Mouse (Mus musculus): ENCODE results near the gene Msrb1.
"Not testable (repeated sequence)": the region's sequence is repeated elsewhere in the genome, so short reads cannot be mapped to it uniquely, and the experiment has no call there.

Msrb1 gene

DNA sequence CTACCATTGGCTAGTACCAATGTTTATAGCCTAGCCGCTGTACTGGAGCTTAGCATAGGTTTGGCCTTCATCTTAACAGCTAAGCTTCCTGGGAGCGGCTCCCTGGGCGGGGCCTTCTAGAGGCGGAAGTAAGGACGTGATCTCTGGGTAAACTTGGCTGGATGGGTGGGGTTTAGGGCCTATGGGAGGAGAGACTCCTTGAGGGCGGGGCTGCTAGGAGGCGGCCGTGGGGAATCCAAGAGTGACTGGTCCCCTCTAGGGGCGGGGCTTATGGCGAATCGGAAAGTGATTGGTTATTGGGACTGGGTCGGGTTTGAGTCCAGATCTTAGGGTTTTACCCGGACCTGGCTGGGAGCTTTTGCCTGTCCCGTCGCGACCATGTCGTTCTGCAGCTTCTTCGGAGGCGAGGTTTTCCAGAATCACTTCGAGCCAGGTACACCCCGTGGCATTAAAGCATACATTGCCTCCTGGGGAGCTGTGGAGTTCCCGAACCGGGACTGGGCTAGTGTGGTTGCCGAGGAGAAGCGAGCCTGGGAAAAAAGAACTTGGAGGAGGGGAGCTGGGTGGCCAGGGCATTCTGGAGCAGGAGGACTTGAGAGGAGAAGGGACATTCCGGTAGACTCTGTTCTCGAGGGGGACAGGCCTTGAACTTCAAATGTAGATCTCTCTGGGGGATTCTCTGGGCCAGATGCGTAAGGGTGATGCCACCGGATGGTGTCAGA lies at the start of gene Msrb1:
Msrb1 (plus strand) TSS at position 313 of the 722 bp plus-strand sequence.
- DNase-seq, result peak; percentile 90

DNA sequence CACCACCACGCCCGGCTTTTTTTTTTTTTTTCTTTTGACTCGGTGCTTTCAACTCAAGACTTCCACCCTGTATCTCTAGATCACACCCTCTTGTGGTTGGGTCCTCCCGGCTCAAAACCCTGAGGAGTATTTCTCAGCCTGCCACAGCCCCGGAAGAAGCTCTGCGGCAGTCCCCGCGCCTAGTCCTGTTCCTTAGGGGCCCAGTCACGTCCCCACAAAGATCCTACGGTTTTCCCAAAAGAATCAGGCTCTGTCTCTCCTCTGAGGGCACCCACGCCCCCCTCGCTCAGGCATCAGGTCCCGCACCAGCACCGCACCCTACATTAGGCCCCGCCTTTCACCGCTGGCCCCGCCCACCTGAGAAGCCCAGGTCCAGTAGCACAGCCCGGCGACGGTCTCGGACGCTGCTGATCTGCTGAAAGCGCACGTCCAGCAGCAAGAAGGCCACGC lies 49.3 kb upstream of the Msrb1 start:
- DNase-seq, result peak; percentile 32

DNA sequence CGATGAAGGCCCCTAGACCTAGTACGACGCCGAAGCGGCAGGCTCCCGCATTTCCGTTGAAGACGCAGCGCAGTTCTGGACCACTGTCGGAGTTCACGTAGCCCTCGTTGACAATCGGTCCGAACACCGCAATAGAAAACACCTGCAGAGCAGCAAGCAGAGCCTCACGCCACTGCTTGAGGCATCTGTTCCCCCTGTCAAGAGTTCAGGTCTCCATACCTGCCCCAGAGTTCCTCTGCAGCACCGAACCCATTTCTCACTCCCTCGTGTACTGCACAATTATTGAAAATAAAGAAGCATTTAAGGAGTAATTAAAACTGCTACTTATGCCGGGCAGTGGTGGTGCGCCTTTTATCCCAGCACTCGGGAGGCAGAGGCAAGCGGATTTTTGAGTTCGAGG lies 48.8 kb upstream of the Msrb1 start:
- DNase-seq, result no peak

DNA sequence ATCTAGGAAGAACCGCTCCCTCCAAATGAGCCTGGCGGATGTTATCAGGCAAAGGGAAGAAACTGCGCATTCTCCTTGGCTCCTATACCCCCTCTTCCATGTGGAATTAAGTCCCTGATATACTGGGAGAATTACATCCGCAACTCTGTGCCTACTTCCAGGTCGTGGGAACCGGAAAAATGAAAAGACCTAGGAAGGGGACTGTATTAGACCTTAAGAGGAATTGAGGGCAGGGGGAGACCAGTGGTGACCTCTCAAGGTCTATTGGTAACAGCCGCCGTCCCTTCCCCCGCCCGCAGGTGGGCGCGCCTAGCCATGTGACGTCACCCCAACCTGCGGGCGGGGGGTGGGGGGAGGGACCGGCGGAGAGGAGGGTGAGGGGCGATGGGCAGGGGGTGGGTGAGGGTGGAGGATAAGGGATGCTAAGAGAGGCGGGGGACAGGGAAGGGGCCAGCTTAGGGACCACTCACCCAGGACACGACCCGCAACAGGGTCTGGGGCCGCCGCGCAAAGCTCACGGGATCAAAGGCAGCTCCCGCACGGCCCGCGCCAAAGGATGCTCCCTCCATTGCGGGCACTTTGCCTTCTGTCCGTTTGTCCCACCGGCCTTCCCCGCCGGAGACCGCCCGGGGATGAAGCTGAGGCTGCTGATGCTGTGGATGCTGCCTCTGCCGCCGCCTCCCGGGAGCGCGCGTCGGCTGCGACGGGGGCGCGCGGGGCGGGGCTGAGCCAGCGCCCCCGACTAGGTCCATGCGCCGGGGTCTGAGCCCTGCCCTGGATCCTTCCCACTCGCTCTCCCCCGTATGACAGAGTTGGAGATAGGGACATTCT lies 47.0 kb upstream of the Msrb1 start, which contains the start of gene Syngr3:
Syngr3 (minus strand) TSS at position 705 of the 831 bp plus-strand sequence.
- DNase-seq, result peak; percentile 57

DNA sequence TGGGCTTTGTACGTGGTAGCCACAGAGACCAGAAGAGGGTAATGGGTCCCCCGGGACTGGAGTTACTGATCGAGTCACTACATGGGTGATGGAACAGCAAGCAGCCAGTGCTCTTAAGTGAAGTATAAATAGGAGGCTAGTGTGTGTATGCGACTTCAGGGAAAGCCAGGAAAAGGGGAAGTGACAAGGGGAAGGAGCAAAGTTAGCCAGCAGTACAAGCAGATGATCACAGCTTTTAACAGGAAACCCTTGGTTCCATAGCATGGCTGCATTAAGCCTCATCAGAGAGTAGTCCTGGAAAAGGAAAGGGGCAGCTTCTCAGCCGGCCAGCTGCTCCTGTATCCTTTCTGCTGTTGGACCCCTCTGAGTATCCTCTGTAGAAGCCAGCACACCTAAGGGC lies 44.1 kb upstream of the Msrb1 start:
- DNase-seq, result no peak

DNA sequence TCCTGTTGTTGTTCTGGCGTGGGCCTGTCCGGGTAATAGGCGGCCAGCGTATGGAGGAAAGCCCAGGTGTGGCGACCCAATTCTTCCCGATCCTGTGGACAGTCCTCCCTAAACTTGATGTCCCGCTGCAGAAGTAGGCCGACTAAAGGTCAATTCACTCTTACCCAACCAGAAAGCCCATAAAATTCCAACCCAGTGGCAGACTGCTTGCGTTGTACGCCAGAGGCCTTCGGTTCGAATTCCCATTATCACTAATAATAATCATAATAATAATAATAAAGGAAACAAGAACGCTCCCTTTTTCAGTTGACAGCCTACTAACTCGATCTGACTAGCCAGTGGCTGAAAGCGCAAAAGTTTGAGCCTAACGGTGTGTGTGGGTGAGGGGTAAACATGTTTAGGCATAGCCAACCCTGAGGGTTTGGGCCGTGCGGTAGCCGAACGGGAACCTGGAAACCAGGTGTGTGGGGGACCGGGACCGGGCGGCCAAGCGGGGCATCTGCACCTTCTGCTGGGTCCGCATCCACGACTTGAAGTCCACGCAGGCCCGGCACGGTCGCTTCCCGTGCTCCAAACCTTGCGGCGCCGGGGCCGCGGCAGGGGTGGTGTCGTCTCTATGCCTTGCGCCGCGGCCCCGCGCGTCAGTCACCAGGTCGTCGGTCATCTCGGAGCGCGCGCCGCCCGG lies 41.0 kb upstream of the Msrb1 start:
- DNase-seq, result no peak

DNA sequence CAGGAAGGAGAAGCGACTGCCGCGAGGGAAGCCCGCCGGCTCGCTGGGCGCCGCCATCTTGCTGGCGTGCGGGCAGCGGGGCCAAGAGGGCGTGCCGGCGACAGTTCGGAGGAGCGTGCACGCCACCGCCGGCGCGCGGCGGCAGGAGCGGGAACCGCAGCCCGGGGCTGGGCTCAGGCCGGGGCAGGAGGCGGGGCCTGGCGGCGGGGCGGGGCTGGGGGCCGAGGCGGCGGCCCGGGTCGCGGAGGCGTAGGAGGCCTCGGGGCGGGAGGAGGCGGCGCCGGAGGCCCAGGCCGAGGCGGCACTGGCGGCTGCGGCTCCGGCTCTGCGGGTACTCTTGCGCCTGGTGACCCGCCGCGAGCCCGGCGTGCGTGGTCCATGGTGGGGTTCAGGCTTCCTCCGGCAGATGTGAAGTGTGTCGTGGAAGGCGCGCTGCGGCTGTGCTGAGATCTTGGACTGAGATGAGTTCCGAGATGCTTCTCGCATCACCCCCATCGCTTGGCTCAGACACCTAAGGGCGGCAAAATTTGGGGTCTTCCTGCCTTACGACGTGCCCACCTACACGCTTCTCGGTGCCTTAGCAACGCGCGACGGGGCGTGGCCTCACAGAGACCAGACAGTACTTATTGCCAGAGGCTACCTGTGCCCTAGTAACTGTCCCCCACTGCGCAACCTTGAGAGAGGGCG lies 40.3 kb upstream of the Msrb1 start, which contains the start of the genes Gfer and Noxo1:
Gfer (minus strand) TSS at position 146 of the 687 bp plus-strand sequence.
Noxo1 (plus strand) TSS at position 224 of the 687 bp plus-strand sequence.
- peak; percentile 85 for DNase-seq

DNA sequence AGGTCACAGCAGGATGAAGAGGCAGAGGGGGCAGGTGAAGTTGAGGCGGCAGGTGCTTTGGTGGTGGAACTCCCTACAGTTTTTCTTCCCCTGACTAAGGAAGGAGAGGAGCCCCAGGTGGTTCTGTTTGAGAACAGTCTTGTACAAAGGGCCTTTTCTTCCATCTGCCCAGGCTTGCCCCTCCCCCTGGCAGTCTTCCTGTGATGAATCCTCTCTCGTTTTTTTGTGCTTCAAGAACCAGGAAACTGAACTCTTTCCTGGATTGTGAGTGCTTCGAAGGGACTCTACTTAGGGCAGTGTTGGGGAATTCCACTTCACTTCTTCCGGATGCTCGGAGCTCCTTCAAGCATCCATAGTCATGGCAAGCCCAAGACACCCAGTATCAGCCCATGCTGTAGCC lies 38.5 kb upstream of the Msrb1 start:
- DNase-seq, result no peak

DNA sequence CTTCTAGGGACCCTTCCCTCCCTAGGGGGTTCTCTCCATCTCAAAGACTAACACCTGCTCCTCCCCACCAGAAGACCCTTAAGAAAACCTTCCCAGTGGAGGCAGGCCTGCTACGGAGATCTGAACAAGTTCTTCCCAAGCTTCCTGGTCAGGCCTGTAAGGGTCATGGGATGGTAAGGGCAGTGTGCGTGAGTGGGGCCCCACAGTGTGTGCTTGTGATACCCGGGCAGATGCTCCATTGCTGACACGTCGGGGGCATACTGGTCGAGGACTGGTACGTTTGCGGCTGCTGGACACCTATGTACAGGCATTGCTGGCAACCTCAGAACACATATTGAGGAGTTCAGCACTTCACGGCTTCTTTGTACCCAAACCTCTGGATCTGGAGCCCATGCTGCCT lies 37.7 kb upstream of the Msrb1 start:
- DNase-seq, result no peak

DNA sequence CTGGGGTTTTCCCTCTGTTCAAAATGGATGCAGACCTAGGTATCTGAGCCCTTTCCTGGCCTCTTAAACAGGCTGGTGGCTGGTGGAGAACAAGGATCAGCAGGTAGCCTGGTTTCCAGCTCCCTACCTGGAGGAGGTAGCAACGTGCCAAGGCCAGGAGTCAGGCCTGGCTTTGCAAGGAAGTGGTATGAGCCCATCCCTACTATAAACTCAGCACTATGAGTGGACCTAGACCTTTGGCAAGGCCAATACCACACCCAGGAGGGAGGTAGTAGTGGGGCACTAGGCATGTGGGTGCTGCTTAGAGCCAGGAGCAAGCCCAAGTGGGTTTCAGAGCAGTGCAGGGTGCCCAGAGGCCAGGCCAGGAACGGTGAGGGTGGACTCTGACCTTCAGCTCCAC lies 37.0 kb upstream of the Msrb1 start:
- DNase-seq, result no peak

DNA sequence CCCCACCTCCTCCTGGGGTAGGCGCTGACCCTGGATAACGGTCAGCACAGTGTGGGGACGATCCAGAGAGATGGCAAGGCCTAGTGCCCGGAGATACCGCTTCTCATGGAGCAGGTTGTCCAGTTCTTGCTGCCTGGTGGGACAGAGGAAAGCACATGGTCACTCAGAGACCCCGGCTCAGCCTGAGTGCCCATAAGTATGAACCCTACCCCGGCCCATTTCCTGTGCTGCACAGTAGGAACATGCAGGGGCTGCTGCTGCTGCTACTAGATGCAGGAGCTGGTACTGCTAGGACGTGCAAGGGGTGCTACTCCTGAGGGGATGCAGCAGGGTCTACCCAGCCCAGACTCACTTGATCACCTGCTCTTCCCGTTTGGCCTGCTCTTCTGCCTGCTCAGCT lies 35.2 kb upstream of the Msrb1 start:
- DNase-seq, result no peak

DNA sequence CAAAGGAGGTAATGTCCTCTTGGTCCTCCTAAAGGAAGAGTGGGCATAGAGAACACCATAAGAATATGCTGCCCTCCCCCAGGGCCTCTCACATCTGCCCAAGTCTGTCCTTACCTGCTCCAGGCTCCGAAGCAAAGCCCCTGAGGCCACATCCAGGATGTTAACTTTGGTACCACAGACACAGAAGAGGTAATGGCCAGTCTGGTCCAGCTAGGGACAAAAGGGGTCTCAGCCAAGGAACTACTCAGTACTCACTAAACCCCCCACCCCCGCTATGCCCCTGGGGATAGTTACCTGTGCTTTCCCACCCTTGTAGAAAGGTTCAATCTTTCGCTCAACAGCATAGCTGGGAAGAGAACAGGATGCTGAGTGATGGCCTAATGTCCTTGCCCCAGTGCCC lies 30.6 kb upstream of the Msrb1 start:
- DNase-seq, result no peak

DNA sequence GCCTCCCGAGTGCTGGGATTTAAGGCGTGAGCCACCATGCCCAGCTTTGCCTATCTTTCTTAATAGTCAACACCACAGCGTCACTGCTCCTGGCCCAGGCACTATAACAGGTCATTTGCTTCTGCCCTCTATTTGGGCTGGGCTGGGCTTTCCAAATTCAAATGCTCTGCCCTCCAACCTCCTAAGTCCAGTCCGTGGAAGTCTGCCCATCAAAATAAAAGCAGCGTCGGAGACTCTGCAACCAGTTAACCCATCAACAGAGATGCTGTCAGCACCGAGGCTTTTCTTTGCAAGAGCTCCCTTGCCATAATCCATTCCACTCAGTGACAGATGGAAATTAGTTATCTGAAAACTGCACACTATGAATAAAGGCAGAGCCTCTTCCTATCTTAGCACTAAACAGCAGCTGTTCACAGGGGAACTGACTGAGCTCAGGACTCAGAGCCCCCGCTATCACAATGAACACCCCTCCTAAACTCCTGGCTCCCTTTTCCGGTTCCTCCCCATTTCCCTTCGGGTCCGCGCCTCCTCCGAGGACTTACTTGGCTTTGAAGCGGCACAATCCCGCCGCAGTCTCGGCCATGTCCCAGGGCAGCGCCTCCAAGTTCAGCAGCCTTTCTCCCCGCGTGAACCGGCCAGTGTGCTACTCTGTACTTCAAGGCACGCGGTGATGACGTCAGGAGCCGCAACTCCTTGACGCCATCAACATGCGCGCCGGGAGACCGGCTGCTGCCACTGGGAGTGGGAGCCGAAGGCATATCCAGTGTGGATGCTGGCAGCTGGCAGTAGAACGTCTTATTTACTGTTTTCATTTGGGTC lies 29.3 kb upstream of the Msrb1 start, which contains the start of gene Tbl3:
Tbl3 (minus strand) TSS at position 679 of the 819 bp plus-strand sequence.
- DNase-seq, result peak; percentile 94

DNA sequence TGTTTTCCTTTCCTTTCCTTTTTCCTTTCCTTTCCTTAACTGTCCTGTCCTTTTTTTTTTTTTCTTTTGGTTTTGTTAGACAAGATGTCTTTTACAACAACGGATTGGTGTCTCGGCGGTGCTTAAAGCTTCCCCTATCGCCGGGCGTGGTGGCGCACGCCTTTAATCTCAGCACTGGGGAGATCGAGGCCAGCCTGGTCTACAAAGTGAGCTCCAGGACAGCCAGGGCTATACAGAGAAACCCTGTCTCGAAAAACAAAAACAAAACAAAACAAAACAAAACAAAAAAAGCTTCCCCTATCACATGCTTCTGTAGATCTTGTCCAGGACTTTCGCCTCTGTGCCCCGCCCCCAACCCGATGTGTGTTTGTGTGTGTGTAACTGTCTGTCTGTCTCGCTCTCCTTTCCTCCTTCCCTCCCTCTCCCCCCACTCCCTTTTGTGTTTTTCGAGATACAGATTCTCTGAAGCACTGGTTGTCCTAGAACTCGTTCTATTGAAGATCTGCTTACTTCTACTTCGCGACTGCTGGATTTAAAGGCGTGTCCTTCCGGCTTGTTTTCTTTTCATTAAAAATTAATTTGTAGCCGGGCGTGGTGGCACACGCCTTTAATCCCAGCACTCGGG lies 28.5 kb upstream of the Msrb1 start:
- DNase-seq, result no peak

DNA sequence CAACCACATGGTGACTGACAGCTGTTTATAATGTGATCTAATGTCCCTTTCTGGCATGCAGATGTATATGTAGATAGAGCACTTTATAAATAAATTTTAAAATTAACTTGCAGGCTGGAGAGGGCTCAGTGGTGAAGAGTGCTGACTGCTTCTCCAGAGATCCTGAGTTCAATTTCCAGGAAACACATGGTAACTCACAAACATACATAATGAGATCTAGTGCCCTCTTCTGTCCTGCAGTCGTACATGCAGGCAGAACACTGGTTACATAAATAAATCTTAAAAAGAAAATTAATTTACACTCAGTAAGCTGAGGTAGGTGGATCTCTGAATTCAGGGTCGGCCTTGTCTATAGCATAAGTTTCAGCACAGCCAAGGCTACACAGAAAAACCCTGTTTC lies 27.8 kb upstream of the Msrb1 start:
- DNase-seq, result no peak

DNA sequence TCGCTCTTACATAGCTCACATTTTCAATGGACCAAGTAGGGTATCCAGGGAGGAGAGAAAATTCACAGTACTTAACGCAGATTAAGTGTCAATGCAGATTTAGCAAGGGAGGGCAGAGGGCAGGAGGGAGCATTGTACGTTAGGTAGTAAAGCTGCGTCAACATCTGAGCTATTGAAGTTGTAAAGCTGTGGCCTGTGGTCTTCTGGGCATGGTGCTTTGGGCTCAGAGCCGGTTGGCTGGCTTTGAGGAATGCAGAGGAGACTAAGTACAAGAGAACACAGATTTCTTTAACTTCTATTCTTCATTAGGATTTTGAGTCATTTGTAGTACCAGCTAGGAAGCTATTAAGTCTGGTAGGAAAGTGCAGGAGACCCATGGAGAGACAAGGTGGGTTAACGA lies 20.9 kb upstream of the Msrb1 start:
- no peak for DNase-seq

DNA sequence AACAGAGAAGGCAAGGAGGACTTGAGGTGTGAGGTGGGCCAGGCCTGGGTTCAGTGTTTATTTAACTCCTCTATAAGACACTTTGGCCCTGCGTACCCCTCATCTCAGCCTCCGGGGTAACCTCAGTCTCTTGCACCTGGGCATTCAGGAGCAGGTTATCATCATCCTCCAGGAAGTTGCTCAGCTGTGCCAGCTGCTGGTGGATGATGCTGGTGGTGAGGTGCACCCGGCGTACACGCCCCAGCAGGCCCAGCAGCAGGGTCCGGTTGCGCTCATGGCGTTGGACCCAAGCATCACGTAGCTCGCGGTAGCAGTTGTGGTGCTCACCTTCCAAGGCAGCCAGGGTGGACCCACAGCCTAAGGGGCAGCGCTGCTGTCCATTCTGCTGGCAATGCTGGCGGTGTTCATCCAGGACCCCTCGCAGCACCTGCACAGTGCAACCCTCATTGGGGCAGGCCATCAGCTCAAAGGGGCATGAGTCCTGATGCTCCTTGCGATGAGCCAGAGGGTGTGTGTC lies 20.2 kb upstream of the Msrb1 start:
- DNase-seq, result no peak

DNA sequence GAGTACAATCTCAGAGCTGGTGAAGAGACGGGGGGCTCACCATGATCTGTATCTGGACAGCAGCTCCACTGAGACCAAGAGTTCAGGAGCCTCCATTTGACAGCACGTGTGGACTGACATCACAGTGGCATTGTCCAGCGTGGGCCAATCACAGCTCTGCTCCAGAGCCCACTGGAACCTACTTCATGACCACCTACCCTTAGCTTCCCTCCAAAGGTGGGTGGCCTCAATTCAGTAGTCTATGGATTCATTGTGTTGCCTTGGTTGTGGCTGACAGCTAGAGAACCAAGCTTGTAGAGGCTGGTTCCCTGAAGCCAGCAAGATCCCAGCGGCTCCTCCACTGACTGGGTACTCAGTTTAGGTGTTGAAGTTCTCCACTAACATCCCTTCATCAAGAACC lies 18.5 kb upstream of the Msrb1 start, which contains the start of the genes Rnf151 and Rps2:
Rnf151 (minus strand) TSS at position 121 of the 400 bp plus-strand sequence.
Rps2 (plus strand) TSS at position 174 of the 400 bp plus-strand sequence.
- DNase-seq, result no peak

DNA sequence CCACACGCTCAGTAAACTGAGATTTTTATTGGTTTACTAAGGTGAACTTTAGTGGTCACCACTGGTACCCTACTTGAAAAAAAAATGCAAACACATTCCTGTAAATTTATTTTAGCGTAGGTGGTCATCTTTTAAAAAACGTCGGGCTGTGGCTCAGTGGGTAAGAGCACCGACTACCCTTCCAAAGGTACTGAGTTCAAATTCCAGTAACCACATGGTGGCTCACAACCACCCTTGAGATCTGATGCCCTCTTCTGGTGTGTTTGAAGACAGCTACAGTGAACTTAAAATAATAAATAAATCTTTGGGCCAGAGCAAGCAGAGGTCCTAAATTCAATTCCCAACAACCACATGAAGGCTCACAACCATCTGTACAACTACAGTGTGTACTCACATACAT lies 17.5 kb upstream of the Msrb1 start:
- DNase-seq, result not testable (repeated sequence)

DNA sequence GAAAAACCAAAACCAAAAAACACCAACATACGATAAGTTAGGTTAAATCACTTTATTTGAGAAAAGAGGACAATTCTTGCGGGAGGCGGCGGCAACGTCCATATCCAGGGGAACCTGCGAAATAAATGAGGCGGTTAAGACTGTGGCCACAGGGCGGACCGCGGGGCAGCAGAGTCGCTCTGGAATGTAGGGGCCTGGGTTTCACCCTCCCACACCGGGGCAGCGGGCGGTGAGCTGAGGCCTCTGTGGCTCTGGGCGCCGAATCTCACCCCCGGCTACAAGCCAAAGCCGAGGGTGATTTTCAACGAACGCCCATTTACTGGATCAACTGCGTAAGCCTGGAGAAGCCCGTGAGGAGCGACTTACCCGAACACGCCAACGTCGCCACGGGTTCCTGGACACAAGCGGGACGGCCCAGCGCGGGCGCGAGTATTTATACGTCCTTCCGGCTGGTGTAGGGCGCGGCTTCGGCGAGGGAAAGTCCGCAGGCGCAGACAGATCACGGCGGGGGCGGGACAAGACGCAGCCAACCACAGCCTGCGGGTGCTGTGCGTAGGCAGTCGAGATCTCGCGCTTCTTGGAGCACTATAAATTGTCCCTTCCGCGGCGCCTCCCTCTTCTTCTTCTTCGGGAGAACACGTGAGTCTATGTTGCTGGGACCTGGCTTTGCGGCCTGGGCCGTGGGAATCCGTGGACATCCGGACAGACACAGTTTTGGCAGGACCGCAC lies 16.8 kb upstream of the Msrb1 start:
- DNase-seq, result peak; percentile 99

Data from right cerebral cortex, postnatal 14 days (tissue).